Mouse (Mus musculus): ENCODE results near the gene Prkrip1. TPM values are rescaled to one million over a fixed set of nuclear protein-coding genes. Genes with fewer than 3 reads are reported as not detected.
"Not testable (repeated sequence)": the region's sequence is repeated elsewhere in the genome, so short reads cannot be mapped to it uniquely, and the experiment has no call there.

Gene Prkrip1
- total and polyA plus RNA-seq, 3 experiments, result 55.1 to 84.1 TPM; not detected in 1

DNA sequence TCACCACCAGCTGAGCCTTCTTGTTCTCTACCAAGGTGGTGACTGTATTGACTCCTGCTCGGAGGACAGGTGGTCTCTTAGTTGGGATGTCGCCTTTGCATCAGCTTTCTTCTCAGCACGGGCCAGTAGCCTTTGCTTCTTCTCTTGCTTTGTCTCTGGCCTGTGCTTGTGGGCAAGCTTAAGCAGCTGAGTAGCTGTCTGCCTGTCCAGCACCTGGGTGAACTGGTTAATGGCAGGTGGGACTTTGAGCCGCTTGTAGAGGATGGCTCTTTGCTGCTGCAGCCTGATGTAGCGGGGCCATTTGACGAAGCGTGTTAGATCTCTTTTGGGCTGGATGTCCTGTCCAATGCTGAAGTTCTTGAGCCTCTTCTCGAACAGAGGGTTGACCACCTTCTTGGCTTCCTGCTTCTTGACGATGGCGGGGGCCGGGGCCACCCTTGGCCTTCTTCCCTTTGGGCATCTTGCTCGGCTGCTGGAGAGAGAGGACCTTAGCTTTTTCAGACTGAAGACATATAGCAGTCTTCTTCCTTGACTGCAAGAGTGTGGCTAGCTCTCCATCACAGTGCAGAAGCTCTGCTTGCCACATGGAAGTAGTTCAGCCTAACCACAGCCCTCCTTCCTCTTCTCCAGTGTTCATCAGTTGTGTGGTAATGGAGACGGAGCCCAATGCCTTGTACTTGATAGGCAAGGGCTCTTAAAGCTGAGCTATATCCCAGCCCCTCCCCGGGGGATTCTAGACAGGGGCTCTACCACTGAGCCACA is 12.8 kb upstream of the Prkrip1 start:
- not testable (repeated sequence) for H3K4me1 ChIP-seq (ENCODE audit: control insufficient read depth in 1 of 2, insufficient read depth in 2 of 2, low read length in 2 of 2); H3K9me3 ChIP-seq (replicated peaks; ENCODE audit: insufficient read depth, low read length); H3K27ac ChIP-seq (ENCODE audit: control insufficient read depth, low read depth, low read length); H3K36me3 ChIP-seq (ENCODE audit: control insufficient read depth in 1 of 2, insufficient read depth in 2 of 2, low read length in 2 of 2); H3K9ac ChIP-seq (ENCODE audit: control insufficient read depth, low read depth, low read length, poor library complexity, severe bottlenecking); H3K79me2 ChIP-seq (ENCODE audit: control insufficient read depth, insufficient read depth, low read length, poor library complexity); DNase-seq (ENCODE audit: low read depth, low spot score); H3K27me3 ChIP-seq (ENCODE audit: control insufficient read depth in 1 of 2, insufficient read depth in 2 of 2, low read length in 2 of 2); H3K4me3 ChIP-seq (ENCODE audit: control insufficient read depth in 1 of 2, insufficient read depth in 1 of 2, low read depth in 2 of 2, low read length in 2 of 2)

DNA sequence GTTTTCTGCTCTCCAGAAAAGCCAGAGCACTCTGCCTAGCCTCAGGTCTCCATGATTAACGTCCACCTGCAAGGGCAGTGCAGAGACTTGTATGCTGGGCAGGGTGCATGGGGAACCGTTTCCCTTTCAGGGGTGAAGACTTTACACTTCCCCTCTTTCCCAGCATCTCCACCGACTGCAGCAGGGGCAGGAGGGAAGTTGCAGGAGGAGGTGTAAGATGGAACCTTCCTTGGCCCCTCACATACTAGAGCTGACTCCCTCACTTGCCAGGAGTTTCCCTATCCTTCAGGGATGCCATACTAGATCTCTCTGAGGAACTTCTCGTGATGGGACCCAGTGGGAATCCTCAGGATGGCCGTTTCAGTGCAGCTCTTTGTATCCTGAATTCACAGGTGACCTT is 11.8 kb upstream of the Prkrip1 start:
- Histone ChIP-seq H3K27ac (ENCODE audit: control insufficient read depth, low read depth, low read length) (no peak overlapping the region), H3K36me3 (ENCODE audit: control insufficient read depth in 1 of 2, insufficient read depth in 2 of 2, low read length in 2 of 2) (no peaks in the 10 kb centered on the region), H3K79me2 (ENCODE audit: control insufficient read depth, insufficient read depth, low read length, poor library complexity) (no peaks in the 10 kb centered on the region), H3K9me3 (replicated peaks; ENCODE audit: insufficient read depth, low read length) (no peaks in the 10 kb centered on the region), H3K9ac (ENCODE audit: control insufficient read depth, low read depth, low read length, poor library complexity, severe bottlenecking) (no peak overlapping the region), H3K4me3 (ENCODE audit: control insufficient read depth in 1 of 2, insufficient read depth in 1 of 2, low read depth in 2 of 2, low read length in 2 of 2) (no peak overlapping the region), H3K27me3 (ENCODE audit: control insufficient read depth in 1 of 2, insufficient read depth in 2 of 2, low read length in 2 of 2) (no peaks in the 10 kb centered on the region), H3K4me1 (ENCODE audit: control insufficient read depth in 1 of 2, insufficient read depth in 2 of 2, low read length in 2 of 2) (no peaks in the 10 kb centered on the region)
- DNase-seq (ENCODE audit: low read depth, low spot score), result no peak
- no peak for TF ChIP-seq NRF1 (IDR thresholded peaks at IDR 0.05; ENCODE audit: insufficient read depth, low read depth, low read length, poor library complexity, severe bottlenecking)
- TF ChIP-seq MXI1 (IDR thresholded peaks at IDR 0.05; ENCODE audit: low read depth, low read length), result no peak
- TF ChIP-seq MYC (IDR thresholded peaks at IDR 0.05; ENCODE audit: low read depth, low read length), result no peak
- TF ChIP-seq POLR2AphosphoS5 (IDR thresholded peaks at IDR 0.05; ENCODE audit: borderline replicate concordance, low read depth, low read length), result no peak
- no peak for TF ChIP-seq ZC3H11A (IDR thresholded peaks at IDR 0.05; ENCODE audit: low read depth, low read length)
- no peak for TF ChIP-seq MAZ (IDR thresholded peaks at IDR 0.05; ENCODE audit: low read depth, low read length)
- TF ChIP-seq SMC3 (IDR thresholded peaks at IDR 0.05; ENCODE audit: low read depth, low read length), result no peak
- TF ChIP-seq GATA1 (IDR thresholded peaks at IDR 0.05; ENCODE audit: low read depth, low read length), result no peak
- no peak for TF ChIP-seq MAFK (IDR thresholded peaks at IDR 0.05; ENCODE audit: borderline replicate concordance, low read depth, low read length)
- no peak for TF ChIP-seq TAL1 (IDR thresholded peaks at IDR 0.05; ENCODE audit: low read length)
- no peak for TF ChIP-seq KAT2A (conservative IDR thresholded peaks at IDR 0.05; ENCODE audit: low read depth, low read length)
- no peak for TF ChIP-seq ZNF384 (IDR thresholded peaks at IDR 0.05; ENCODE audit: low read depth, low read length)
- no peak for TF ChIP-seq SIN3A (IDR thresholded peaks at IDR 0.05; ENCODE audit: low read length)
- no peak for TF ChIP-seq CTCF (IDR thresholded peaks at IDR 0.05 in 2 of 3, conservative IDR thresholded peaks at IDR 0.05 in 1 of 3; ENCODE audit: control insufficient read depth in 1 of 3, insufficient read depth in 1 of 3, low read depth in 2 of 3, low read length in 3 of 3, poor library complexity in 1 of 3, severe bottlenecking in 1 of 3)
- no peak for TF ChIP-seq NELFE (IDR thresholded peaks at IDR 0.05; ENCODE audit: low read depth, low read length)
- TF ChIP-seq E2F4 (IDR thresholded peaks at IDR 0.05; ENCODE audit: borderline replicate concordance, low read depth, low read length), result no peak
- TF ChIP-seq HCFC1 (IDR thresholded peaks at IDR 0.05; ENCODE audit: low read depth, low read length), result no peak
- no peak for TF ChIP-seq GABPA (IDR thresholded peaks at IDR 0.05; ENCODE audit: low read depth, low read length)
- no peak for TF ChIP-seq EP300 (IDR thresholded peaks at IDR 0.05; ENCODE audit: low read depth in 1 of 2, low read length in 2 of 2)

Measured in MEL (cell line).